Mouse (Mus musculus) megakaryocyte, embryonic 14.5 days (primary cell): ENCODE data around the gene Odf3l1. TPM values are rescaled to one million over a fixed set of nuclear protein-coding genes. Genes with fewer than 3 reads are reported as not detected.
A peak's percentile ranks its signal among the peaks of the same experiment; 100 is the strongest.

Experiments
- H3K27me3 ChIP-seq: replicated peaks from 2 replicates; pipeline ENCODE3; 2012; ENCODE audit warnings: inconsistent platforms
- H3K36me3 ChIP-seq: replicated peaks from 2 replicates; pipeline ENCODE3; 2012; ENCODE audit warnings: low read length, inconsistent platforms, mixed read lengths
- H3K4me1 ChIP-seq: 2 replicates; pipeline ENCODE4 v1.6.1; 2012; ENCODE audit warnings: inconsistent platforms
- H3K4me3 ChIP-seq: replicated peaks from 2 replicates; pipeline ENCODE3; 2012; ENCODE audit warnings: moderate library complexity, mild to moderate bottlenecking, inconsistent platforms
- H3K9me3 ChIP-seq: 2 replicates; pipeline ENCODE4 v1.6.1; 2012; ENCODE audit warnings: inconsistent platforms
- FLI1 ChIP-seq: IDR thresholded peaks from 2 replicates; pipeline ENCODE4 v1.6.1; 2012; ENCODE audit warnings: low read length, inconsistent platforms, mixed read lengths
- GATA1 ChIP-seq: IDR thresholded peaks from 3 replicates; pipeline ENCODE4 v1.6.1; 2012; ENCODE audit warnings: mixed read lengths, low read length, inconsistent platforms, borderline replicate concordance
- polyA plus RNA-seq: library from polyadenylated mRNA; stranded (reverse); fragments of >175 nt; gene quantifications from 2 replicates; pipeline ENCODE4 v1.2.3, GENCODE M21; 2012; ENCODE audit warnings: low replicate concordance; ENCODE audit not compliant: insufficient read depth

Gene Odf3l1
- polyA plus RNA-seq, 1 experiment, result not detected

- H3K4me1 ChIP-seq, result peaks cover 24% of the 10 kb centered on the region
- TF ChIP-seq GATA1 (no peak), FLI1 (no peak)
- H3K4me3 ChIP-seq, result no peak overlapping the region
- H3K36me3 ChIP-seq, result no peaks in the 10 kb centered on the region
- no peaks in the 10 kb centered on the region for H3K9me3 ChIP-seq
- peaks cover 88% of the 10 kb centered on the region for H3K27me3 ChIP-seq
These were observed 29.5 kb upstream of the Odf3l1 start for GRCm38 (mm10) chr9:56894006-56894405.

GRCm38 (mm10) chr9:56893313-56893712, 28.8 kb upstream of the Odf3l1 start:
- no peaks in the 10 kb centered on the region for H3K36me3 ChIP-seq
- no peaks in the 10 kb centered on the region for H3K9me3 ChIP-seq
- no peak overlapping the region for H3K4me3 ChIP-seq
- H3K27me3 ChIP-seq, result peaks cover 88% of the 10 kb centered on the region
- H3K4me1 ChIP-seq, result peaks cover 24% of the 10 kb centered on the region
- no peak for TF ChIP-seq GATA1
- no peak for TF ChIP-seq FLI1

GRCm38 (mm10) chr9:56892111-56892510, 27.6 kb upstream of the Odf3l1 start:
- Histone ChIP-seq H3K4me3 (no peak overlapping the region), H3K27me3 (peaks cover 88% of the 10 kb centered on the region), H3K4me1 (peaks cover 24% of the 10 kb centered on the region), H3K9me3 (no peaks in the 10 kb centered on the region), H3K36me3 (no peaks in the 10 kb centered on the region)
- TF ChIP-seq FLI1, result no peak
- TF ChIP-seq GATA1, result no peak

GRCm38 (mm10) chr9:56891517-56892011, 27.1 kb upstream of the Odf3l1 start:
- Histone ChIP-seq H3K27me3 (peaks cover 88% of the 10 kb centered on the region), H3K4me3 (peak overlapping the region; percentile 77), H3K9me3 (no peaks in the 10 kb centered on the region), H3K36me3 (no peaks in the 10 kb centered on the region), H3K4me1 (peaks cover 24% of the 10 kb centered on the region)
- no peak for TF ChIP-seq FLI1

GRCm38 (mm10) chr9:56890522-56891250, 26.2 kb upstream of the Odf3l1 start:
- H3K36me3 ChIP-seq, result no peaks in the 10 kb centered on the region
- peaks cover 24% of the 10 kb centered on the region for H3K4me1 ChIP-seq
- H3K4me3 ChIP-seq, result no peak overlapping the region
- H3K9me3 ChIP-seq, result no peaks in the 10 kb centered on the region
- H3K27me3 ChIP-seq, result peaks cover 90% of the 10 kb centered on the region
- TF ChIP-seq GATA1, result no peak
- no peak for TF ChIP-seq FLI1

- Histone ChIP-seq H3K36me3 (no peaks in the 10 kb centered on the region), H3K4me1 (peaks cover 24% of the 10 kb centered on the region), H3K4me3 (peak overlapping the region; percentile 84), H3K27me3 (peaks cover 90% of the 10 kb centered on the region), H3K9me3 (no peaks in the 10 kb centered on the region)
- TF ChIP-seq GATA1 (no peak), FLI1 (no peak)
These were observed 25.3 kb upstream of the Odf3l1 start for GRCm38 (mm10) chr9:56889817-56890216.

- peaks cover 13% of the 10 kb centered on the region for H3K4me1 ChIP-seq
- TF ChIP-seq GATA1 (no peak), FLI1 (no peak)
- peak overlapping the region; percentile 44 for H3K4me3 ChIP-seq
- H3K9me3 ChIP-seq, result no peaks in the 10 kb centered on the region
- no peaks in the 10 kb centered on the region for H3K36me3 ChIP-seq
- peaks cover 89% of the 10 kb centered on the region for H3K27me3 ChIP-seq
These were observed 23.1 kb upstream of the Odf3l1 start for GRCm38 (mm10) chr9:56887581-56887980.

GRCm38 (mm10) chr9:56886601-56887000, 22.1 kb upstream of the Odf3l1 start:
- H3K4me1 ChIP-seq, result peaks cover 9% of the 10 kb centered on the region
- peaks cover 89% of the 10 kb centered on the region for H3K27me3 ChIP-seq
- H3K9me3 ChIP-seq, result no peaks in the 10 kb centered on the region
- H3K36me3 ChIP-seq, result no peaks in the 10 kb centered on the region
- H3K4me3 ChIP-seq, result no peak overlapping the region
- TF ChIP-seq GATA1 (no peak), FLI1 (no peak)

GRCm38 (mm10) chr9:56886113-56886512, 21.6 kb upstream of the Odf3l1 start:
- H3K4me1 ChIP-seq, result peaks cover 7% of the 10 kb centered on the region
- no peaks in the 10 kb centered on the region for H3K36me3 ChIP-seq
- H3K4me3 ChIP-seq, result no peak overlapping the region
- TF ChIP-seq FLI1, result no peak
- TF ChIP-seq GATA1, result no peak
- peaks cover 93% of the 10 kb centered on the region for H3K27me3 ChIP-seq
- H3K9me3 ChIP-seq, result no peaks in the 10 kb centered on the region

GRCm38 (mm10) chr9:56884328-56884727, 19.8 kb upstream of the Odf3l1 start:
- TF ChIP-seq GATA1, result no peak
- no peak for TF ChIP-seq FLI1
- Histone ChIP-seq H3K9me3 (no peaks in the 10 kb centered on the region), H3K36me3 (no peaks in the 10 kb centered on the region), H3K4me3 (no peak overlapping the region), H3K4me1 (no peaks in the 10 kb centered on the region; the same call in 1 of the 2 replicates), H3K27me3 (peaks cover 95% of the 10 kb centered on the region)

- Histone ChIP-seq H3K4me1 (no peaks in the 10 kb centered on the region; the same call in 1 of the 2 replicates), H3K27me3 (peaks cover 96% of the 10 kb centered on the region), H3K36me3 (no peaks in the 10 kb centered on the region), H3K4me3 (no peak overlapping the region), H3K9me3 (no peaks in the 10 kb centered on the region)
- no peak for TF ChIP-seq FLI1
- TF ChIP-seq GATA1, result no peak
These were observed 19.0 kb upstream of the Odf3l1 start for GRCm38 (mm10) chr9:56883470-56883869.
